Mouse (Mus musculus): ENCODE data around the gene 1110017D15Rik. TPM values are rescaled to one million over a fixed set of nuclear protein-coding genes. Genes with fewer than 3 reads are reported as not detected.
A peak's percentile ranks its signal among the peaks of the same experiment; 100 is the strongest.

The 1110017D15Rik gene
- polyA plus RNA-seq, 2 experiments, result 0.44 to 0.78 TPM

- Histone ChIP-seq H3K27me3 (ENCODE audit: control insufficient read depth, insufficient read depth, low read length) (peaks cover 51% of the 10 kb centered on the region), H3K9ac (ENCODE audit: low read depth, low read length, severe bottlenecking) (peak overlapping the region; percentile 43), H3K36me3 (ENCODE audit: control insufficient read depth, insufficient read depth, low read length) (no peaks in the 10 kb centered on the region), H3K4me2 (replicated peaks; ENCODE audit: low read depth, low read length, severe bottlenecking) (peak overlapping the region; percentile 60), H3K4me1 (ENCODE audit: control insufficient read depth, insufficient read depth, low read length) (peaks cover 25% of the 10 kb centered on the region), H3K27ac (replicated peaks; ENCODE audit: low read depth, low read length) (0 out of 2 replicates have a peak overlapping the region, but pooled peaks have one; percentile 26), H3K4me3 (replicated peaks; ENCODE audit: low read length) (peak overlapping the region; percentile 36), H3K9me3 (ENCODE audit: control insufficient read depth, low read length) (no peaks in the 10 kb centered on the region)
- peak; percentile 34 for ATAC-seq (ENCODE audit: low FRiP score, low read depth)
- 6% methylated on average over 20 of the region's 20 CpGs for WGBS
- DNase-seq (ENCODE audit: low spot score), result no peak
- TF ChIP-seq POLR2A (IDR thresholded peaks at IDR 0.05; ENCODE audit: borderline replicate concordance, extremely low read depth, insufficient read depth, insufficient read length), result no peak
Observed at GRCm38 (mm10) chr4:41502171-41502940, 14.8 kb downstream of the 1110017D15Rik start.

- H3K27ac ChIP-seq (replicated peaks; ENCODE audit: low read depth, low read length), result no peak overlapping the region
- TF ChIP-seq POLR2A (IDR thresholded peaks at IDR 0.05; ENCODE audit: borderline replicate concordance, extremely low read depth, insufficient read depth, insufficient read length), result no peak
- H3K4me2 ChIP-seq (replicated peaks; ENCODE audit: low read depth, low read length, severe bottlenecking), result no peak overlapping the region
- DNase-seq (ENCODE audit: low spot score) (no peak), ATAC-seq (ENCODE audit: low FRiP score, low read depth) (no peak)
- H3K4me3 ChIP-seq (replicated peaks; ENCODE audit: low read length), result no peak overlapping the region
- no peak overlapping the region for H3K9ac ChIP-seq (ENCODE audit: low read depth, low read length, severe bottlenecking)
- peaks cover 20% of the 10 kb centered on the region; the same call in 1 of the 2 replicates for H3K4me1 ChIP-seq (ENCODE audit: control insufficient read depth, insufficient read depth, low read length)
- H3K9me3 ChIP-seq (ENCODE audit: control insufficient read depth, low read length), result no peaks in the 10 kb centered on the region
- WGBS, result 66% methylated on average over 4 of the region's 4 CpGs
- peaks cover 62% of the 10 kb centered on the region for H3K27me3 ChIP-seq (ENCODE audit: control insufficient read depth, insufficient read depth, low read length)
- H3K36me3 ChIP-seq (ENCODE audit: control insufficient read depth, insufficient read depth, low read length), result no peaks in the 10 kb centered on the region
Observed at GRCm38 (mm10) chr4:41500787-41501186, 16.3 kb downstream of the 1110017D15Rik start.

DNA sequence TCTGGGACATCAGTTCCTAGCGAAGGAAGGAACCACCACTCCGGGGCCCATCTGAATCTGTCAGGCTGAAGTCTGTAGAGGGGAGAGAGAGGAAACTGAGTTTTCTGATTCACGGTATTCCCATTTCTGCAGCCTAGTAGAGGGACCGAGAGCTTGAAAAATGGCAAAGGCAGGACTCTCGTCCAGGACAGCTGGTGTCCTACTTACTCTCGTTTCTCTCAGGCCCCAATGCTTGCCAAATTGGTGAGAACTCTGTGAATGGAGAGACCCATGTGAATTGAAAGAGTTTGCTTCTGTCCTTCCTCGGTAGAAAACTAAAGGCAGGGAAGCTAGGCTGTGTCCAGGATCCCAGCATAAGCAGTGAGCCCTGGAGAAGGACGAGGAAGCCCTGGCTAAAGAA lies 17.5 kb downstream of the 1110017D15Rik start:
- Histone ChIP-seq H3K36me3 (ENCODE audit: control insufficient read depth, insufficient read depth, low read length) (no peaks in the 10 kb centered on the region), H3K4me2 (replicated peaks; ENCODE audit: low read depth, low read length, severe bottlenecking) (no peak overlapping the region), H3K27me3 (ENCODE audit: control insufficient read depth, insufficient read depth, low read length) (peaks cover 62% of the 10 kb centered on the region), H3K27ac (replicated peaks; ENCODE audit: low read depth, low read length) (no peak overlapping the region), H3K4me1 (ENCODE audit: control insufficient read depth, insufficient read depth, low read length) (peaks cover 20% of the 10 kb centered on the region; the same call in 1 of the 2 replicates), H3K4me3 (replicated peaks; ENCODE audit: low read length) (no peak overlapping the region), H3K9ac (ENCODE audit: low read depth, low read length, severe bottlenecking) (no peak overlapping the region), H3K9me3 (ENCODE audit: control insufficient read depth, low read length) (no peaks in the 10 kb centered on the region)
- no peak for DNase-seq (ENCODE audit: low spot score)
- no peak for TF ChIP-seq POLR2A (IDR thresholded peaks at IDR 0.05; ENCODE audit: borderline replicate concordance, extremely low read depth, insufficient read depth, insufficient read length)
- WGBS, result 67% methylated on average over 8 of the region's 8 CpGs
- ATAC-seq (ENCODE audit: low FRiP score, low read depth), result no peak

DNA sequence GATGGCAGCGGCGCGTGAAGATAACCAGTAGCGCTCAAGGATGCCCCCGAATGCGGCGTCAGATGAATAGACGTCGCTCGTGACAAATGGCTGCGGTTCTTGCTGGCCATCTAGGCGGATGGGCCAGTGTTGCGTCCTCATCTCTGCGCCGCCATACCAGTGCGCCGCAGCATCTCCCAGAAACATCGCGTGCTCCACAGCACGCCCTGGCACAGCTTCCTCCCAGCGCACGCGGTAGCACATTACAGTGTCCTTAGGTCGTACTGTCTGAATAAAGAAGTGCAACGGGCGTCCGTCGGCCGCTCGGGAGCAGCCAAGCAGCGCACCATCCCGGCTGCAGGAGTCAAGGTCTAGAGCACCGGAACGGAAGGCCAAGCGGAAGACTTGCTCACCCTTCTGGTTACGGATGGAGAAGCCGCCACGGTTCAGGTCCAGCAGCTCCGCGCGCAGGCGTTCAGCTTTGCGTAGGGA lies 18.2 kb downstream of the 1110017D15Rik start:
- Histone ChIP-seq H3K4me3 (replicated peaks; ENCODE audit: low read length) (peak overlapping the region; percentile 30), H3K4me2 (replicated peaks; ENCODE audit: low read depth, low read length, severe bottlenecking) (peak overlapping the region; percentile 55), H3K27me3 (ENCODE audit: control insufficient read depth, insufficient read depth, low read length) (peaks cover 62% of the 10 kb centered on the region), H3K27ac (replicated peaks; ENCODE audit: low read depth, low read length) (no peak overlapping the region), H3K4me1 (ENCODE audit: control insufficient read depth, insufficient read depth, low read length) (peaks cover 20% of the 10 kb centered on the region; the same call in 1 of the 2 replicates), H3K9ac (ENCODE audit: low read depth, low read length, severe bottlenecking) (no peak overlapping the region), H3K9me3 (ENCODE audit: control insufficient read depth, low read length) (no peaks in the 10 kb centered on the region), H3K36me3 (ENCODE audit: control insufficient read depth, insufficient read depth, low read length) (no peaks in the 10 kb centered on the region)
- no peak for TF ChIP-seq POLR2A (IDR thresholded peaks at IDR 0.05; ENCODE audit: borderline replicate concordance, extremely low read depth, insufficient read depth, insufficient read length)
- ATAC-seq (ENCODE audit: low FRiP score, low read depth) (no peak), DNase-seq (ENCODE audit: low spot score) (no peak)
- WGBS, result 7% methylated on average over 43 of the region's 43 CpGs

GRCm38 (mm10) chr4:41497995-41498845 lies 18.9 kb downstream of the 1110017D15Rik start:
- WGBS, result 8% methylated on average over 67 of the region's 72 CpGs

More at GRCm38 (mm10) chr4:41497995-41498845, 18.9 kb downstream of the 1110017D15Rik start:
- Histone ChIP-seq H3K9ac (ENCODE audit: low read depth, low read length, severe bottlenecking) (no peak overlapping the region), H3K4me2 (replicated peaks; ENCODE audit: low read depth, low read length, severe bottlenecking) (peak overlapping the region; percentile 55), H3K27me3 (ENCODE audit: control insufficient read depth, insufficient read depth, low read length) (peaks cover 62% of the 10 kb centered on the region), H3K9me3 (ENCODE audit: control insufficient read depth, low read length) (no peaks in the 10 kb centered on the region), H3K4me3 (replicated peaks; ENCODE audit: low read length) (peak overlapping the region; percentile 30), H3K36me3 (ENCODE audit: control insufficient read depth, insufficient read depth, low read length) (no peaks in the 10 kb centered on the region), H3K4me1 (ENCODE audit: control insufficient read depth, insufficient read depth, low read length) (peaks cover 20% of the 10 kb centered on the region; the same call in 1 of the 2 replicates), H3K27ac (replicated peaks; ENCODE audit: low read depth, low read length) (no peak overlapping the region)
- DNase-seq (ENCODE audit: low spot score) (no peak), ATAC-seq (ENCODE audit: low FRiP score, low read depth) (no peak)
- TF ChIP-seq POLR2A (IDR thresholded peaks at IDR 0.05; ENCODE audit: borderline replicate concordance, extremely low read depth, insufficient read depth, insufficient read length), result no peak

Data from limb, embryonic 14.5 days (tissue).